Mouse (Mus musculus): ENCODE data around the gene Gm26661.
A peak's percentile ranks its signal among the peaks of the same experiment; 100 is the strongest.

Gm26661 gene

GRCm38 (mm10) chr14:7821341-7821740, 30.0 kb downstream of the Gm26661 start:
- peak; percentile 90 for DNase-seq

- DNase-seq: peak; percentile 93
Observed at GRCm38 (mm10) chr14:7822693-7823092, 31.3 kb downstream of the Gm26661 start.

- DNase-seq: no peak
Observed at GRCm38 (mm10) chr14:7824651-7825268, 33.4 kb downstream of the Gm26661 start.

- peak; percentile 96 for DNase-seq
Observed at GRCm38 (mm10) chr14:7826151-7826937, 35.0 kb downstream of the Gm26661 start.

GRCm38 (mm10) chr14:7829181-7829580, 37.8 kb downstream of the Gm26661 start:
- DNase-seq: no peak

- no peak for DNase-seq
Observed at GRCm38 (mm10) chr14:7831770-7832439, 40.5 kb downstream of the Gm26661 start.

GRCm38 (mm10) chr14:7832440-7832783, 41.0 kb downstream of the Gm26661 start:
- DNase-seq: no peak

GRCm38 (mm10) chr14:7833458-7833857, 42.1 kb downstream of the Gm26661 start:
- DNase-seq: no peak

- DNase-seq: no peak
Observed at GRCm38 (mm10) chr14:7838564-7839089, 47.2 kb downstream of the Gm26661 start.

- no peak for DNase-seq
Observed at GRCm38 (mm10) chr14:7839950-7840514, 48.6 kb downstream of the Gm26661 start.
